Mouse (Mus musculus): ENCODE measurements around the gene Slk.

The Slk gene

DNA sequence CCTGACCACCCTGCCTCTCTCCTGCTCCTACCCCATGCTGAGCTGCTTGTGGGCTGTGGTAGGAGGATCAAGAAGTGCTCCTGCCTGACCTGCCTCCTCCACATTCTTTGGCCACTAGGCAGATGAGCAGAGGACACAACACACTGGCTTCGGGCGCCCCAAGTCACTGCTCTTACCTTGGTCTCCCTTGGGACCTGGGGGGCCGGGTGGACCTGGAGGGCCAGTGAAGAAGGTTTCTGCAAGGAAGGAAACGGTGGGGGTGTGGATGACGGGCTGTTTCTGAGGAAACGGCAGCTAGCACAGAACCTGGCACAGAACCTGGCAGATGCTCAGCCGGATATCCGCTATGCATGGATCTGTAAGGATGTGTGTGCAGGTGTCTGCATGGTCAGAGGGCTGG, 73.7 kb downstream of the Slk start:
- no peak for DNase-seq

DNA sequence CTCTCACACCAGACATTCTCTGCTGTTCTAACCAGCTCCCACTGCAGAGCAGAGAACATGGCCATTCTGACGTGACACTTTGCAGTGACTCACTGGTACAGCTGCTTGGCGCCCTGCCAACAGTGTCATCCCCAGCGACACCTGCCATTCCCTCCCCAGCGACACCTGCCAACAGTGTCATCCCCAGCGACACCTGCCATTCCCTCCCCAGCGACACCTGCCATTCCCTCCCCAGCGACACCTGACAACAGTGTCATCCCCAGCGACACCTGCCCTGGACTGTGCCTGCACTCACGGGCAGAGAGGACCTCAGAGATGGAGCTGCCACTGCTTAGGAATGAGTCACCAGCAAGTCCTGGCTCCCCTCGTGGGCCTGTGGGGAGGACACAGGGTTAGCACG, 75.4 kb downstream of the Slk start:
- DNase-seq, result no peak

GRCm38 (mm10) chr19:47658914-47659535, 79.5 kb downstream of the Slk start:
- DNase-seq, result peak; percentile 52

GRCm38 (mm10) chr19:47659765-47660408, 80.4 kb downstream of the Slk start:
- DNase-seq, result no peak

- no peak for DNase-seq
These were observed 88.1 kb downstream of the Slk start for GRCm38 (mm10) chr19:47667601-47668000.

- DNase-seq, result no peak
These were observed 88.9 kb downstream of the Slk start for GRCm38 (mm10) chr19:47668399-47668798.

- no peak for DNase-seq
These were observed 94.9 kb downstream of the Slk start for GRCm38 (mm10) chr19:47674419-47674818.

GRCm38 (mm10) chr19:47678675-47679074, 99.2 kb downstream of the Slk start:
- DNase-seq, result peak; percentile 57

GRCm38 (mm10) chr19:47689592-47689991, 110.1 kb downstream of the Slk start:
- no peak for DNase-seq

- no peak for DNase-seq
These were observed 112.5 kb downstream of the Slk start, which contains the start of gene Col17a1 for GRCm38 (mm10) chr19:47691994-47692393. Gene Col17a1 (minus strand): TSS chr19:47692094.

All from layer of hippocampus, adult 9-11 months (tissue).